Mouse (Mus musculus) liver, embryonic 14.5 days (tissue): Measurements from ENCODE around the gene Slc35f2. TPM values are rescaled to one million over a fixed set of nuclear protein-coding genes. Genes with fewer than 3 reads are reported as not detected.

Source experiments
- ATAC-seq: fragments of 200-750 bp; cut with Nextera tagmentation; 2 replicates; pipeline ENCODE4 v1.8.0; 2017; ENCODE audit warnings: moderate number of reproducible peaks, mild to moderate bottlenecking, moderate library complexity; ENCODE audit not compliant: insufficient read depth
- DNase-seq, 3 experiments: peaks; one replicate each; pipeline ENCODE4 v3.0.0-alpha.2; 2012 to 2013; ENCODE audit warnings: low read depth in 3 of 3, low spot score in 3 of 3
- H3K27ac ChIP-seq: fragments of 300-500 bp; sonication (generic); 2 replicates; pipeline ENCODE4 v1.5.1; 2014; ENCODE audit warnings: moderate library complexity, mild to moderate bottlenecking, control low read depth, inconsistent platforms
- H3K27me3 ChIP-seq: fragments of 300-500 bp; sonication (generic); 2 replicates; pipeline ENCODE4 v1.6.1; 2014; ENCODE audit warnings: mild to moderate bottlenecking, low read length, moderate library complexity; ENCODE audit not compliant: control insufficient read depth, insufficient read depth
- H3K36me3 ChIP-seq: fragments of 300-500 bp; sonication (generic); replicated peaks from 2 replicates; pipeline ENCODE4 v1.6.1; 2014; ENCODE audit warnings: low read depth; ENCODE audit not compliant: control insufficient read depth, insufficient read depth
- H3K4me1 ChIP-seq, 2 experiments: fragments of 200-500 bp in 1 of 2; fragments of 300-500 bp in 1 of 2; sonication (generic) in 1 of 2; replicated peaks; 2 replicates each; pipeline ENCODE4 v1.6.1; 2012 to 2014; ENCODE audit warnings: antibody characterized with exemption in 1 of 2, inconsistent platforms in 1 of 2, low read length in 1 of 2; ENCODE audit not compliant: control insufficient read depth in 2 of 2, insufficient read depth in 2 of 2
- H3K4me2 ChIP-seq: fragments of 300-500 bp; sonication (generic); 2 replicates; pipeline ENCODE4 v1.6.1; 2014; ENCODE audit warnings: low read depth, mild to moderate bottlenecking, control low read depth, moderate library complexity
- H3K4me3 ChIP-seq, 2 experiments: fragments of 200-500 bp in 1 of 2; fragments of 300-500 bp in 1 of 2; sonication (generic) in 1 of 2; 2 replicates each; pipeline ENCODE4 v1.5.1; 2012 to 2014; ENCODE audit warnings: low read depth in 2 of 2, low read length in 2 of 2, mild to moderate bottlenecking in 2 of 2, control low read depth in 1 of 2, inconsistent platforms in 1 of 2, moderate library complexity in 1 of 2; ENCODE audit not compliant: insufficient read depth in 1 of 2
- H3K9ac ChIP-seq: fragments of 300-500 bp; sonication (generic); replicated peaks from 2 replicates; pipeline ENCODE4 v1.6.1; 2014; ENCODE audit warnings: mild to moderate bottlenecking, control low read depth, moderate library complexity
- H3K9me3 ChIP-seq: fragments of 300-500 bp; sonication (generic); 2 replicates; pipeline ENCODE4 v1.6.1; 2016; ENCODE audit warnings: low read length, mixed read lengths; ENCODE audit not compliant: control insufficient read depth
- CTCF ChIP-seq: IDR thresholded peaks from 2 replicates; pipeline ENCODE4 v1.5.1; 2016; ENCODE audit warnings: antibody characterized with exemption, low read depth, control low read depth
- EP300 ChIP-seq: IDR thresholded peaks from 2 replicates; pipeline ENCODE4 v1.6.1; 2016; ENCODE audit warnings: antibody characterized with exemption, low read depth
- WGBS: fragments of 180-500 bp; shearing (Covaris S2); extraction: QIAGEN DNeasy Blood & Tissue Kit; methylation state at CpG from one replicate; pipeline ENCODE4 v1.1.7; 2014; ENCODE audit not compliant: insufficient replicate concordance; 5-methylcytosine and 5-hydroxymethylcytosine counted together
- polyA plus RNA-seq, 2 experiments: library from polyadenylated mRNA; depleted of rRNA in 1 of 2; stranded (reverse) in 1 of 2; unstranded in 1 of 2; fragments of >200 nt; fragmentation: Nextera tagmentation in 1 of 2; extraction: Ambion mirVana in 1 of 2; gene quantifications; 2 replicates each; pipeline versions ENCODE4 v1.2.1 to v1.2.3; 2012 to 2014

Slc35f2 gene
- polyA plus RNA-seq (2012; rRNA removed) (0.15 and 0.26 TPM in 2 replicates), polyA plus RNA-seq (2014; fragmentation: Nextera tagmentation; extraction: Ambion mirVana) (0.14 and 0.24 TPM in 2 replicates)

GRCm38 (mm10) chr9:53771344-53772021 is at the start of gene Slc35f2:
Gene Slc35f2 (plus strand): TSS chr9:53771538.
- H3K4me1 ChIP-seq = no peaks in the 10 kb centered on the region
- H3K36me3 ChIP-seq = no peaks in the 10 kb centered on the region
- no peak within 1 kb of the TSS for H3K27ac ChIP-seq
- WGBS = 1% methylated on average over 50 of the region's 50 CpGs
- no peak; the same call in 1 of the 2 replicates for ATAC-seq
- H3K4me3 ChIP-seq = peak within 1 kb of the TSS; percentile 50 to 53
- TF ChIP-seq CTCF = no peak
- no peak for TF ChIP-seq EP300
- no peak for DNase-seq
- no peak within 1 kb of the TSS for H3K9ac ChIP-seq
- H3K9me3 ChIP-seq = no peaks in the 10 kb centered on the region
- peaks cover 20% of the 10 kb centered on the region for H3K27me3 ChIP-seq
- H3K4me2 ChIP-seq = peak within 1 kb of the TSS; percentile 65

- Histone ChIP-seq H3K27me3 (no peaks in the 10 kb centered on the region), H3K4me1 (no peaks in the 10 kb centered on the region), H3K4me2 (no peak overlapping the region), H3K27ac (no peak overlapping the region), H3K9me3 (no peaks in the 10 kb centered on the region), H3K4me3 (no peak overlapping the region), H3K9ac (no peak overlapping the region), H3K36me3 (no peaks in the 10 kb centered on the region)
- no peak for DNase-seq
- 16% methylated on average over 3 of the region's 3 CpGs for WGBS
- no peak for ATAC-seq
- TF ChIP-seq EP300 (no peak), CTCF (no peak)
These were observed 30.4 kb upstream of the Slc35f2 start for GRCm38 (mm10) chr9:53740829-53741404.

DNA sequence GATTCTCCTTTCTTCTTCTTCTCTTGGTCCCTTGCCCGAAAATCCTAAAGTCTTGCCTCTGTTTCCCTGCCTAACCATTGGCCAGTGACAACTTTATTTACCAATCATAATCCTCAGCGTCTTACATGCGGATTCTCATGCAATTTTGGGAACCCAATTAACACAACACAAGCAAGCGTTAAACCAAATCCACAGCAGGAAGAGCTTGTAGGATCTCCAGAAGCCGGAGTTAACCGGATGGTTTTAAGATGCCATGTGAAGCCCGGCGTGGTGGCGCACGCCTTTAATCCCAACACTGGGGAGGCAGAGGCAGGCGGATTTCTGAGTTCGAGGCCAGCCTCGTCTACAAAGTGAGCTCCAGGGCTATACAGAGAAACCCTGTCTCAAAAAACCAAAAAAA is 20.9 kb upstream of the Slc35f2 start:
- Histone ChIP-seq H3K9ac (no peak overlapping the region), H3K27me3 (no peaks in the 10 kb centered on the region), H3K4me2 (no peak overlapping the region), H3K9me3 (no peaks in the 10 kb centered on the region), H3K27ac (no peak overlapping the region), H3K4me1 (no peaks in the 10 kb centered on the region), H3K4me3 (no peak overlapping the region), H3K36me3 (no peaks in the 10 kb centered on the region)
- 73% methylated on average over 13 of the region's 13 CpGs for WGBS
- DNase-seq (no peak), ATAC-seq (no peak)
- TF ChIP-seq CTCF (no peak), EP300 (no peak)

- ATAC-seq (no peak), DNase-seq (no peak)
- 22% methylated on average over 5 of the region's 5 CpGs for WGBS
- H3K4me3 ChIP-seq = no peak overlapping the region
- H3K4me1 ChIP-seq = no peaks in the 10 kb centered on the region
- H3K27me3 ChIP-seq = no peaks in the 10 kb centered on the region
- H3K9ac ChIP-seq = no peak overlapping the region
- H3K27ac ChIP-seq = no peak overlapping the region
- H3K9me3 ChIP-seq = no peaks in the 10 kb centered on the region
- no peaks in the 10 kb centered on the region for H3K36me3 ChIP-seq
- H3K4me2 ChIP-seq = no peak overlapping the region
- TF ChIP-seq EP300 (no peak), CTCF (no peak)
These were observed 20.4 kb upstream of the Slc35f2 start for GRCm38 (mm10) chr9:53750899-53751298.

GRCm38 (mm10) chr9:53754801-53755200 is 16.5 kb upstream of the Slc35f2 start:
- no peak for TF ChIP-seq CTCF
- no peak for TF ChIP-seq EP300
- no peaks in the 10 kb centered on the region for H3K27me3 ChIP-seq
- ATAC-seq (no peak), DNase-seq (no peak)
- H3K36me3 ChIP-seq = no peaks in the 10 kb centered on the region
- H3K4me2 ChIP-seq = no peak overlapping the region
- H3K4me3 ChIP-seq = no peak overlapping the region
- H3K4me1 ChIP-seq = no peaks in the 10 kb centered on the region
- H3K9me3 ChIP-seq = no peaks in the 10 kb centered on the region
- no peak overlapping the region for H3K27ac ChIP-seq
- no peak overlapping the region for H3K9ac ChIP-seq
